Mouse (Mus musculus): Measurements from ENCODE around the gene Shisa5.

DNA sequence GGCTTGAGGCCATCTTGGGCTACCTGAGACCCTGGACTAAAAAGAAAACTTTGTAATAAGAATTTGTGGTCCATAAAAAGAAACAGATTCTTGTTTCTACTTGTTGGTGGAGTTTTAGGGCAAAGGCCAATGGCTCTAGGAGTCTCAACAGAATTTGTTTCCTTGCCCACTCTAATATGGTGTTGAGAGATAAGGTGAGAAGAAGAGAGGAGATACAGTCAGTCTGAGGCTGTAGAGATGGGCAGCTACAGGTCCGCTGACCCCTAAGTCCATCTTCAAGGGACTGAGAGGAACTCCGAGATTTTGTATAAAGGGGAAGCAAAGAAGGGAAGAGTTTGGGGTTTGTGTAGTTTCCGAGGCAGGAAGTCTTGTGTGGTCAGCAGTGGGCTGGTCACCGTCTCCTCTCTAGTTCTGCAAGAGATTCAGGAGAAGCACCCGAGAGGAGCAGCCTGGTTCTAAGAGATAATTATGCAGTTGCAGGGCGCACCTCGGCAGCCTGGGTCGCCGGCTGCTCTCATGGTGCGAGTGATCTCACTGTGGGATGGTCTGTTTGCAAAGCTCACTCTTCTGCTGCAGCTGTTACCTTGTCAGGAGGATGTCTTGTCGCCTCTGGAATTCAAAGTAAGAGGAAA is 21.3 kb upstream of the Shisa5 start:
- TF ChIP-seq EP300 (IDR thresholded peaks at IDR 0.05; ENCODE audit: low read length) (no peak), POLR2A (IDR thresholded peaks at IDR 0.05; ENCODE audit: low read depth, low read length) (no peak), NRF1 (IDR thresholded peaks at IDR 0.05; ENCODE audit: low read depth, low read length) (no peak), USF2 (conservative IDR thresholded peaks at IDR 0.05; ENCODE audit: low read depth, low read length) (no peak)
